22 mouse cellular contexts compared by ENCODE assay signal in genomic region chr3:117853729-117854128, GRCm38 (mm10). TPM values are rescaled to one million over a fixed set of nuclear protein-coding genes. Genes with fewer than 3 reads are reported as not detected.
DNase-seq lines count a peak whose midpoint lies in the region; ATAC-seq and TF ChIP-seq lines count a peak whose summit lies in the region.
"Had no signal": no experiment of that assay in that cellular context is flagged by ENCODE, and none has a peak within 500 bp of the region (broad histone marks: within the 10 kb centered on the region; RNA-seq: fewer than 3 reads in every experiment).

No protein-coding gene starts in this region.

- TF ChIP-seq POLR2A in kidney, adult 2 months (IDR thresholded peaks at IDR 0.05; ENCODE audit: low read depth, low read length): no peak

- peaks cover 8% of the 10 kb centered on the region; the same call in 1 of the 2 replicates for H3K4me1 ChIP-seq in kidney, adult 2 months (ENCODE audit: control insufficient read depth, insufficient read depth, low read length)
- H3K4me1 ChIP-seq in liver, embryonic 11.5 days (replicated peaks; ENCODE audit: control insufficient read depth, insufficient read depth, low read length): no peaks in the 10 kb centered on the region
- H3K4me1 ChIP-seq: embryonic facial prominence, embryonic 12.5 days; forebrain, embryonic 10.5 days; hindbrain, embryonic 10.5 days; liver, embryonic 12.5 days; midbrain, embryonic 12.5 days had no signal

- no peak overlapping the region for H3K4me3 ChIP-seq in left cerebral cortex, adult 2 months
- no peak overlapping the region for H3K4me3 ChIP-seq in kidney, adult 2 months (ENCODE audit: insufficient read depth, low read depth, low read length)
- H3K4me3 ChIP-seq in liver, embryonic 11.5 days (ENCODE audit: low read depth, low read length): no peak overlapping the region
- H3K4me3 ChIP-seq: embryonic facial prominence, embryonic 12.5 days; forebrain, embryonic 10.5 days; heart, embryonic 15.5 days; hindbrain, embryonic 10.5 days; liver, embryonic 12.5 days; midbrain, embryonic 12.5 days had no signal

- H3K9ac ChIP-seq in liver, embryonic 11.5 days (ENCODE audit: low read depth, low read length): no peak overlapping the region
- H3K9ac ChIP-seq: embryonic facial prominence, embryonic 12.5 days; heart, embryonic 15.5 days; liver, embryonic 12.5 days; midbrain, embryonic 12.5 days had no signal

- DNase-seq in layer of hippocampus, adult 9-11 months: peak; percentile 58
- DNase-seq in layer of hippocampus, postnatal 25 days (ENCODE audit: extremely low spot score in 1 of 2, low spot score in 1 of 2): no peak
- peak; percentile 30 for DNase-seq in Muller cell, postnatal 12 days (ENCODE audit: inconsistent ontology term)
- peak; percentile 49 for DNase-seq in NIH3T3 (ENCODE audit: low read depth)
- DNase-seq in left cerebral cortex, adult 2 months (ENCODE audit: extremely low spot score in 1 of 2, low spot score in 2 of 2): no peak
- DNase-seq in kidney, adult 2 months: no peak
- no peak for DNase-seq in liver, embryonic 11.5 days (ENCODE audit: low spot score)
- DNase-seq: adrenal gland, adult 8-10 months; cerebellum, adult 9-11 months; gastrocnemius, postnatal 36 days; kidney, adult 18-20 months; kidney, postnatal 14 days; lung, adult 2 months; thymus, postnatal 36 days had no signal

- intact Hi-C loops in left cerebral cortex, adult 2 months (cut with DNase I): loop anchor here (5.0 kb wide), 1 partner anchor 276 kb away; no protein-coding TSS in a partner anchor

- H3K27me3 ChIP-seq in kidney, adult 2 months (replicated peaks; ENCODE audit: control insufficient read depth, insufficient read depth, low read length): no peaks in the 10 kb centered on the region
- H3K27me3 ChIP-seq in liver, embryonic 11.5 days (replicated peaks; ENCODE audit: control insufficient read depth, insufficient read depth, low read length): no peaks in the 10 kb centered on the region
- H3K27me3 ChIP-seq: embryonic facial prominence, embryonic 12.5 days; heart, embryonic 15.5 days; liver, embryonic 12.5 days; midbrain, embryonic 12.5 days; Patski had no signal

- no peak overlapping the region for H3K4me2 ChIP-seq in liver, embryonic 11.5 days
- H3K4me2 ChIP-seq: embryonic facial prominence, embryonic 12.5 days; heart, embryonic 15.5 days; liver, embryonic 12.5 days; midbrain, embryonic 12.5 days had no signal

- no peaks in the 10 kb centered on the region for H3K36me3 ChIP-seq in kidney, adult 2 months (ENCODE audit: control insufficient read depth, insufficient read depth, low read length)
- no peaks in the 10 kb centered on the region for H3K36me3 ChIP-seq in liver, embryonic 11.5 days (ENCODE audit: control insufficient read depth, insufficient read depth, low read length)
- H3K36me3 ChIP-seq: embryonic facial prominence, embryonic 12.5 days; forebrain, embryonic 10.5 days; heart, embryonic 15.5 days; hindbrain, embryonic 10.5 days; liver, embryonic 12.5 days; midbrain, embryonic 12.5 days had no signal

- no peak for ATAC-seq in liver, embryonic 11.5 days (replicated peaks; ENCODE audit: low FRiP score)
- ATAC-seq: hindbrain, postnatal 0 days; liver, embryonic 12.5 days; Patski had no signal

- no peaks in the 10 kb centered on the region for H3K9me3 ChIP-seq in liver, embryonic 11.5 days (ENCODE audit: control insufficient read depth, low read length)
- H3K9me3 ChIP-seq: embryonic facial prominence, embryonic 12.5 days; forebrain, embryonic 10.5 days; heart, embryonic 15.5 days; hindbrain, embryonic 10.5 days; liver, embryonic 12.5 days; midbrain, embryonic 12.5 days had no signal

- WGBS in kidney, adult 2 months: 72% methylated on average over 3 of the region's 3 CpGs
- WGBS in liver, embryonic 11.5 days: 84% methylated on average over 3 of the region's 3 CpGs

- no peak for TF ChIP-seq CTCF in left cerebral cortex, adult 2 months (IDR thresholded peaks at IDR 0.05)
- no peak for TF ChIP-seq CTCF in kidney, adult 2 months (conservative IDR thresholded peaks at IDR 0.05; ENCODE audit: insufficient read depth, insufficient read length, low read depth, low read length)

- H3K27ac ChIP-seq in left cerebral cortex, adult 2 months: 0 out of 2 replicates have a peak overlapping the region, but pooled peaks have one; percentile 3
- H3K27ac ChIP-seq in kidney, adult 2 months (ENCODE audit: insufficient read depth, low read depth, low read length): no peak overlapping the region
- no peak overlapping the region for H3K27ac ChIP-seq in liver, embryonic 11.5 days (ENCODE audit: low read depth, low read length)
- H3K27ac ChIP-seq: embryonic facial prominence, embryonic 12.5 days; forebrain, embryonic 10.5 days; heart, embryonic 15.5 days; hindbrain, embryonic 10.5 days; hindbrain, postnatal 0 days; liver, embryonic 12.5 days; midbrain, embryonic 12.5 days had no signal

RNA-seq across cellular contexts. Expression of gene Snx7, which starts 15.0 kb away (rescaled TPM):
- total RNA-seq in layer of hippocampus, postnatal 25 days (2021): 10 to 100 TPM; 15.9 to 16.1 TPM
- total RNA-seq in left cerebral cortex, adult 2 months (2021): 10 to 100 TPM; 16.7 to 20.6 TPM
- polyA plus RNA-seq in kidney, adult 2 months (2012; rRNA removed): 53.9 and 59.0 TPM in 2 replicates
- polyA plus RNA-seq in liver, embryonic 11.5 days (2014; fragmentation: Nextera tagmentation; extraction: Ambion mirVana): 21.6 and 24.5 TPM in 2 replicates

Comparison
In these comparisons a context has a peak if more than half of its experiments do, and no peak if none do; other contexts are left out.
1. DNase-seq: peak in layer of hippocampus, adult 9-11 months (single experiment), Muller cell, postnatal 12 days (single experiment) and NIH3T3 (single experiment); none in layer of hippocampus, postnatal 25 days (0 of 2), left cerebral cortex, adult 2 months (0 of 2), kidney, adult 2 months (single experiment) and liver, embryonic 11.5 days (single experiment).